Mouse (Mus musculus): ENCODE measurements around the gene Irf9.

Gene Irf9

DNA sequence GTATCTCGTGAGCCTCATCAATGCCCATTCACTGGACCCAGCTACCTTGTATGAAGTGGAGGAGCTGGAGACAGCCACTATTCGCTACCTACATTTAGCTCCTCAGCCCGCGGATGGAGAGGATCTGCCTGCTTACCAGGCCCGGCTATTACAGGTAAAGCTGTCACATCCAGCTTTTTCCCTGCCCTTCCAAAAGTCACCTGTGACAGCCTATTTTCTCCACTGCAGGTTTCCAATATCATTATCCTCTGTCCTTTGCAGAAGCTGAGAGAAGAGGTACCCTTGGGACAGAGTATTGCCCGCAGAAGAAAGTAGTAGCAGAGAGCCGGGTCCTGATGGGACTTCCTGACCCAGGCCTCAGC, at the start of gene Irf9:
Gene Irf9 (plus strand): TSS at position 301 of the 362 bp plus-strand sequence.
- in situ Hi-C loops (cut with MboI, MseI), result loop anchor here (5.0 kb wide), 1 partner anchor 34 kb away; the partner anchor contains the start of genes Gm49378 and Ipo4

DNA sequence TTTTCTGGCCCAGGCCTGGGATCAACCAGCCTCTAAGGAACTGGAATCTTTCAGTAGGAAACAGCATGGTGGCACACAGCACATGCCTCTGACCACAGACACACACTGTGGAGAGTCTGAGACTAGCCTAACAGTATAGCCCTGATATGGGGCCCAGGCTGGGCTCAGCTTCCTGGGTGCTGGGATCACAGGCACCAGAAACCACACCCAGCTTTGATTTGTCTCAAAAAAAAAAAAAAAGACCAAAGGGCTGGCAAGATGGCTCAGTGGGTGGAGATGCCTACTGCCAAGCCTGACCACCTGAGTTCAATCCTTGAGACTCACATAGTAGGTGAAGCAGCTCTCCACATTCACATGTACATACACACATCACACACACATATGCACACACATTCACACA, 48.7 kb upstream of the Irf9 start:
- in situ Hi-C loops (cut with MboI, MseI), result no loop called here

DNA sequence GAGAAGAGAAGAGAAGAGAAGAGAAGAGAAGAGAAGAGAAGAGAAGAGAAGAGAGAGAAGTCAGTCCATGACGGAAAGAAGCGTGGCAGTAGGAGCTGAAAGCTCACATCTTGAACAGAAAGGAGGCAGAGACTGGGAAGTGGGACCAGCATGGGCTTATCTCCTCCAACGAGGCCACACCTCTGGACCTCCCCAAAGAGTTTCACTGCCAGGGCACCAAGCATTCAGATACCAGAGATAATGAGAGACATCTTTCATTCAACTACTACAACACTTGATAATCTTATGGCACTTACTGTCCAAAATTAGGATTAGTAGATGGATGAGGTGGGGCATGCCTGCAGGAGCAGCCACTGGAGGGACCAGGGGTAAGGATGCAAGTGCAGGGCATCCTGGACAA, 47.6 kb upstream of the Irf9 start:
- in situ Hi-C loops (cut with MboI, MseI), result no loop called here

DNA sequence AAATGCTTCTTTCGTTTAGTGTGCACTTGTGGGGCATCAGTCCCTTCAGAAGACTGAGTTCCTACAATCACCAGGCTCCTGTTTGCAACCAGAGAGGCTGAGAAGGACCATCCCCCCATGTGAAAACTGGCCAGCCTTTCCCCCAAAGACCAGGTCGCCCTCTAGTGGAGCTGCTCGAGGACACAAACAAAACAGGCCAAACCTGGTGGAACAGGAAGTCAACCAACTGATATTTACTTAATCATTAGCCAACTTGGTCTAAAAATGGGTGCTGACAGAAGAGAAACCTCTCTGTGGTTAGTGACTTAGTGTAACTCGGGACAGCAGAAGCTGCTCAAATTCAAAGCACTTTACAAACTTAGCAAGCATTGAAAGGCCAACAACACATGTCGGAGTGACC, 46.4 kb upstream of the Irf9 start:
- in situ Hi-C loops (cut with MboI, MseI), result no loop called here

DNA sequence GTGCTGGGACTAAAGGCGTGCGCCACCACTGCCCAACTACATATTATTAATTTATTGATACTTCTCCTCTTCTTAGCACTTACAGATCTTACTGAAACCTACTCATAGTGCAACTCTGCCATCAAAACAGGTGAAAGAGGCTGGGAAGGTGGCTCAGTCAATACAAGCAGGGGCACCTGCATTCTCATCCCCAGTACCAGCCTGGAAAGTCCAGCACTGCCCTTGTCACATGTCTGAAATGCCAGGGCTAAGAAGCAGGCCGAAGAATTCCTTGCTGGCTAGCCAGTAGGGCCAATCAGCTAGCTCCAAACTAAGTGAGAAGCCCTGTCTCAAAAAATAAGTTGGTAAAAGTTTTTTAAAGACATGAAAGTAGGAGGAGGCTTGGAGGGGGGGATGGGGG, 45.8 kb upstream of the Irf9 start:
- in situ Hi-C loops (cut with MboI, MseI), result no loop called here

DNA sequence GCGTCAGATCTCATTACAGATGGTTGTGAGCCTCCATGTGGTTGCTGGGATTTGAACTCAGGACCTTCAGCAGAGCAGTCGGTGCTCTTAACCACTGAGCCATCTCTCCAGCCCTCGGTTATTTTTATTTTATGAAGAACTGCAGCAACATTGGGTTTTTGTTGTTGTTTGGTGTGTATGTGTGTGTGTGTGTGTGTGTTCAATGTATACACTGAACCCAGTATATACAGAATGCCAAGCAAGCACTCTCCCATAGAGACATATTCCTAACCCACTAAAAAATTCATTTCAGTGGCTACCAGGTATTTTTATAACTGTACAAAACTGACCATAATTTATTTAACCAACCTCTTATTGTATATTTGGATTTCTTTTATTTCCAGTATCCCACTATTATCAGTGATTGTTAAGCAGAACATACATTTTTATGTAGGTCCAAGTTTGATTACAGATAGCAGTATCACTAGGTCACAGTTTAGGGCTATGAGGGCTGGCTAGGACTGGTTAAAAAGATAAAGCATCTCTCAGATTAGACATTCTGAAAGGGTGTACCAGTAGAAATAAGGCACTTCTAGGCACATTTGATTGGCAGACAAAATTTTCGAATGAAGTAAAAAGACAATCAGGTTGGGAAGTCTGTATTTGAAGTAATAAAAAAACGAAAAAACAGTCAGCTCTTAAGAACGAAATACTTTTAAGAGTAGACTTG, 44.5 kb upstream of the Irf9 start:
- in situ Hi-C loops (cut with MboI, MseI), result no loop called here

DNA sequence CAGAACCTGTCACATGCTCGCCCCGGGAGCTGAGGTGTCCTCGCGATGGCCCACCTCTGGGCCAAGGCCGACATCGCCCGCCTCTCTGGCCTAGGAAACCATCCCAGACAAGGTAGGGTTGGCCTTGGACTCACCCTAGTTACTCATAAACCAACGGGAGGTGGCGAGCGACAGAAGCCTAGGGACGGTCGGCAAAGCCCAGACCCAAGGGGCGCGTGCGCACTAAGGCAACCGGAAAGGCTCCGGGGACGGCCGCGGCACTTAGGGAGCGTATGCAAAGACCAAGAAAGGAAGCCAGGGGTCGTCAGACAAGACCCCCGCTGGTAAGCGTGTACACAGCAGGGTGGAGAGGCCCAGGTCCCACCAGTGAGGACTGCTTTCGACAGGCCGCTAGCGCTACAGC, 43.6 kb upstream of the Irf9 start, which contains the start of gene Dcaf11:
Gene Dcaf11 (plus strand): TSS at position 208 of the 403 bp plus-strand sequence.
- in situ Hi-C loops (cut with MboI, MseI), result loop anchor here (10.0 kb wide), 2 partner anchors 65 to 185 kb away; partner anchors contain the start of genes Dhrs1 and Nop9

DNA sequence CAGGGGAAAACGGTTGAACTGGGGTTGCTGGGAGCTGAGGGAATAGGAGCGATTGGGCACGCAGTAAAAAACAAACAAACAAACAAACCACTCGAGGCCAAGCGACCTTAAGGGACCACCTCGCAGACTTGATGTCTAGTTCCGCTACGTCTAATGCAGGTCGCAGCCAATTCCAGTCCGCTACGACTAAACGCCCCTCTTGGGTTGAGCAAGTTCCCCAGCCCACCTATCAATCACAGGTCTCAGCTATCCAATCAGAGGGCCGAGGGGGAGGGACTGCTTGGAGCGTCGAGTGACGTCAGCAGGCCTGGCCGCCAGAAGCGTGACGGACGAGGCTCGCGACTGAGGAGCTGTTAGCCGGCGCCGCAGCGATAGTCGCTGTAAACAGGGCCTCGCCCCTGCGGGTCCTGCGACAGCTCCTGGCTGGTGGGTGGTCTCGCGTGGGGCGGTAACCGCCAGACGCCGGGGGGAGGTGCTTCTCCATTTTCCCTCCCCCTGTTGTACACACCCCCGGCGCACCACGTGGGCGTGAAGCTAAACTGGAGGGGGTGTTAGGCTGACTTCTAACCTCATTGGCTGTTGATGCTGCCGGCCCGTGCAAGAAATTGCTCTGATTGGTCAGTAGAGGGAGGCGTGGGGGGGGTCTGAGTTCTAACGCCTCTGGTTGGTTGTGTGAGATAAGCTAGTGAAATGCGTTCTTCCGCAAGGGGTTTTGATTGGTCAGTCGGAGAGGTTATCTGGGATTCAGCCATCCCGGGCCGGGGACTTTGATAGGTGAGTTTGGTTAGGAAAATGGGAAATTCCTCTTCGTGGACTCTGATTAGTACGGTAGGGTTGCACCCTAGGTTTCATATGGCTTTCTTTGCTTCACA, 42.9 kb upstream of the Irf9 start, which contains the start of gene A730061H03Rik:
Gene A730061H03Rik (minus strand): TSS at position 205 of the 872 bp plus-strand sequence.
- in situ Hi-C loops (cut with MboI, MseI), result loop anchor here (10.0 kb wide), 2 partner anchors 64 to 184 kb away; partner anchors contain the start of genes Dhrs1 and Nop9

DNA sequence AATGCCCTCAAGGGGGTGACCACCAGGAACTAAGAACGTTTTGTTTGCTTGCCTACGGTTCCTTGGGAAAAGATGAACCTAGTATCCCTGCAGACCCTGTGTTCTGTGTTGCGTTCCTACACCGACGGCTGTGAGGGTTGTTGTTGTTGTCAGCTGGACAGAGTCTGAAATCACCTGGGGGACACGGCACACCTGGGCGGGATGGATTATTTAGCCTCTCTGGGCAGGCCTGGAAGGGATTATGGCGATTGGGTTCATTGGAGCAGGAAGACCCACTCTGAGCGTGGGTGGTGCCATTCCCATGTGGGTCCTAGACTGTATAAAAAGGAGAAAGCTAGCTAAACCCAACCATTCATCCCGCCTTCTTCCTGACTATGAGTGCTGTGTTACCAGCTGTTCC, 41.5 kb upstream of the Irf9 start:
- in situ Hi-C loops (cut with MboI, MseI), result loop anchor here (10.0 kb wide), 2 partner anchors 63 to 183 kb away; partner anchors contain the start of genes Dhrs1 and Nop9

DNA sequence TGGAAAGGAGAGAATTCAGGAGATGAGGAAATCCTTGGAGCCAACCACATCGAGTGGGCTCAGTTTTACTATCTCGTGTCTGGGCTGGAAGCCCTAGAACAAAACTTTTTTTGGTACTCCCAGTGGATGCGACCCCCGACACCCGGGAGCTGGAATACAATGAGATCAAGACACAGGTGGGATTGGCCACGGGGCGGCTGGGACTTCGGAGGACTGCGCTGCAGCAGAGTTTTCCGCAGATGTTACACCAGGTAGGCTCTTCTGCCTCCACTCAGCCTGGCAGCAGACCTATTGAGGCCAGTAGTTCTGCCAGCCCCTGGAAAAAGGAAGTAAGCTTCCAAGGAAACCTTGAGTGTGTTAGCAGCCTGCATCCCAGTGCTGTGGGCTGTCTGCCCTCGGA, 40.1 kb upstream of the Irf9 start:
- in situ Hi-C loops (cut with MboI, MseI), result loop anchor here (10.0 kb wide), 2 partner anchors 62 to 182 kb away; partner anchors contain the start of genes Dhrs1 and Nop9

DNA sequence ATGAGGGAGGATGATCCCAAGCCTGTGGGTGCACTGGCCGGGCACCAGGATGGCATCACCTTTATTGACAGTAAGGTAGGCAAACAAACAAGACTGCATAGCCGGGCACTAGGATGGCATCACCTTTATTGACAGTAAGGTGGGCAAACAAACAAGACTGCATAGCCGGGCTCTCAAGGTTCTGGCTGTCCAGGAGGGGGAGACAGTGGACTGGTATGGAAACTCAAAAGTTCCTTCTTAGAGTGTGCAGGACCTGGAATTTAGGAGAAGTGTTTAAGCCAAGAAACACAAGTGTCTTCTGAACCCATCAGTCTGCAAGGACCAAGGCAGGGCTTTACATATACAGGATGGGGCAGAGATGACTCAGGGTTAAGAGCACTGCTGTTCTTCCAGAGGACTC, 37.6 kb upstream of the Irf9 start:
- in situ Hi-C loops (cut with MboI, MseI), result loop anchor here (10.0 kb wide), 2 partner anchors 59 to 179 kb away; partner anchors contain the start of genes Dhrs1 and Nop9

DNA sequence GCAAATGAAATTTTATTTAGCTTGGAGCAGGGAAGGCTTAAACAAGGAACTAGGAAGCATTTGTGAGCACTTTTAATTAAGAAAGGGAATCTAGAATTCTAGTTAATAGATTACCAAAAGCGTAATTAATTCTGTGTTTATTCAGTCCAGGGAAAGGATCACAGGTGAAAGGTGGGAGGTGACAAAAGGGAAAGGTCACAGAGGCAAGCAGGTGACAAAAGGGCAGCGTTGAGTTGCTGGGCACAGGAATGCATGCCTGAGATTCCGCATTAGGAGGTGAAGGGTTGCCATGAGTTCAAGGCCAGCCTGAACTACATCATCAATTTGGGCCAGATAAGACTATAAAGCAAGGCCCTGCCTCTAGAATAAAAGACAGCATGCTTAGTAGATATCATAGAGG, 35.9 kb upstream of the Irf9 start:
- in situ Hi-C loops (cut with MboI, MseI), result loop anchor here (10.0 kb wide), 2 partner anchors 57 to 177 kb away; partner anchors contain the start of genes Dhrs1 and Nop9

DNA sequence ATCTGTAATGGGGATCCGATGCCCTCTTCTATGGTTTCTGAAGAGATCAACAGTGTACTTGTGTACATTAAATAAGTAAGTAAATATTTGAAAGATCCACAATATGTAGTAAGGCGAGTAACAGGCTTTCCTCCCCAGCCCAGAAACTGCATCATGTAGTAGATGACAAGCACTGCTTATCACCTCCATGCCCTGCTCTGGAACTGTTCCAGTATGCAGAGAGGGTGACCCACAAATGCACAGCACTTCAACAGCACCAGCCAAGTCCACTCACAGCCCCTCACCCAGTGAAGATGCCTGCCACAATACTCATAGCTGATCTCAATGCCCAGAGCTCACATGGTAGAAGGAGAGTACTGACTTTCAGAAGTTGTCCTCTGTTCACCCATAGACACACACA, 32.8 kb upstream of the Irf9 start:
- in situ Hi-C loops (cut with MboI, MseI), result no loop called here

DNA sequence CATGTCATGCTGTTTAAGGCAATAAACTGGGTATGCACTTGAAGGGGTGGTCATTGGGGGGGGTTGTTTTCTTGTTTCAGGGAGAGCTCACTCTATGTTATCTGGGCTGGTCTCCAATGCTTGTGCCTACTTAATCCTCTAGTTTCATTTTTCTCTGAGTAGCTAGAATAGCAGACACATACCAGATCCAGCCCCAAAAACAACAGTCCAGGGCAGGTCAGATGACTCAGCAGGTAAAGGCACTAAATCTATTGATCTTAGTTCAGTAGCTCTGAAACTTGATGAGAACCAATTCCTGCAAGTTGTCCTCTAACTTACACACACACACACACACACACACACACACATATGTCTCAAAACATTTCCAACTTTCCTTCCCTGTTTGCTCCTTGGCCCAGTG, 31.6 kb upstream of the Irf9 start:
- in situ Hi-C loops (cut with MboI, MseI), result no loop called here

DNA sequence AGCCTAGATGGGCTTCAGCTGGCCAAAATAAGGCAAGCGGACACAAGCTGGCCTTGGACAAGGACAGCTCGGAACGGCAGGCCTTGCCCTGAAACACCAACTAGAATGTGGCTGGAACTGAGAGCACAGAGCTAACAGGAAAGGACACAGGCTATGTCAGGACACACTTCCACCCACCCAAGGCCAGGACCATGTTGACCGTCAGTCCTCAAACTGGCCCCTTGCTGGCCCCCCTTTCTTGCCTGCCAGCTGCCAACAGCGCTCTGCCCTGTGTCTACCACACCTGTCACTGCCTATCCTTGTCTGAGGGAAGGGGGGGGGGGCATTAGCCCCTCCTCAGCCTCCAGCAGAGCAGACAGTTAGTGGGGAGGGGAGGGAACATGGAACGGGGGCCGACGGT, 28.1 kb upstream of the Irf9 start, which contains the start of gene Fitm1:
Gene Fitm1 (plus strand): TSS at position 316 of the 400 bp plus-strand sequence.
- in situ Hi-C loops (cut with MboI, MseI), result no loop called here

DNA sequence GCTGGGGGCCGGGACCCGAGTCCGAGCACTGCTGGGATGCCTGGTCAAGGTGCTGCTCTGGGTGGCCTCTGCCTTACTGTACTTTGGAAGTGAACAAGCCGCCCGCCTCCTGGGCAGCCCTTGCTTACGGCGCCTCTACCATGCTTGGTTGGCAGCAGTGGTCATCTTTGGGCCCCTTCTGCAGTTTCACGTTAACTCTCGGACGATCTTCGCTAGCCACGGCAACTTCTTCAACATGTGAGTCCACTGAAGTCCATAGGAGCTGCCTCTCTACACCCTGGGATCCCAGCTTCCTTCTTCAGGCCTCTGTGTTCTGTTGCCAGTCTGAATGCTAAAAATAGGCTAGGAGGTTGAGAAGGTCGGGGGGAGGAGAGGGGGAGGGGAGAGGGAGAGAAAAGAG, 27.7 kb upstream of the Irf9 start:
- in situ Hi-C loops (cut with MboI, MseI), result no loop called here

DNA sequence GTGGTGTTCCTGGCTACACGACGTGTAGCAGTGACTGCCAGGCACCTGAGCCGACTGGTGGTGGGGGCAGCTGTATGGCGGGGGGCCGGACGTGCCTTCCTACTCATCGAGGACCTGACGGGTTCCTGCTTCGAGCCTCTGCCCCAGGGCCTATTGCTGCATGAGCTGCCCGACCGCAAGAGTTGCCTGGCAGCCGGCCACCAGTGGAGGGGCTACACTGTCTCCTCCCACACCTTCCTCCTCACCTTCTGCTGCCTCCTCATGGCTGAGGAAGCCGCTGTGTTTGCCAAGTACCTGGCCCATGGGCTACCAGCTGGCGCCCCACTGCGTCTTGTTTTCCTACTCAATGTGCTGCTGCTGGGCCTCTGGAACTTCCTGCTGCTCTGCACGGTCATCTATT, 27.0 kb upstream of the Irf9 start:
- in situ Hi-C loops (cut with MboI, MseI), result no loop called here

DNA sequence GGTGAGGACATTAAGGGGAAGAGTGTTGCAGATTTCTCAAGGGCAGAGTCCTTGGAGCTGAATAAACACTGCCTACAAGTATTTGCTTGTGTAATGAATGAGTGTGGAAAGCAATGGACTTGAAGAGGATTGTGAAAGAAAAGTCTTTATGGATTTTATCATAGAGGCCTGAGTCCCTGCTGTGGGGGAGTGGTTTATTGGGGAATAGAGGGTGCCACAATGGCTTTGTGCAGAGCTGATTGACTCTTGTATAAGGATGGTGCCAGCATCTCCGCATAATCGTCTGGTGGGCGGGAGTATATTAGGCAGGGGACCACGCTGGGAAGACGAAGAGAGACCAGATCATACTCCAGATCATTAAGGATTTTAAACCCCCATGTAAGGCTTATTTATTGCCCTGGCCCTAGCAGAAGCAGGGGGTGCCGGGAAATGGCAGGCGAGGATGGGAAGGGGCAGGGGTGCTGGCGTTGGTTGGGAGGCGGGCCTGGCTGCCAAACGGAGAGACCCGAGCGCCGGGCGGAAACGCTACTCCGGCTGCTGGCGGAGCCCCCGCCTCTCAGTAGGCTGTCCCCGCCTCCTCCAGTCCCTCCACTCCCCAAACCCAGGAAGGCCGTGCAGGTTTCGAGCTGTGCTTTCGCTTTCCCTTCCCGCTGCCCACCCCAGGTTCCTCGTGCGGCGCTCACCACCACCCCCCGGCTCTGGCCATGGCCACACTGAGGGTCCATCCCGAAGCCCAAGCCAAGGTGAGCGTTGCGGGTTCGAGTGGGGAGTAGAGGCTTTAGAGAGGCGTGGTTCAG, 25.3 kb upstream of the Irf9 start, which contains the start of gene Psme1:
Gene Psme1 (plus strand): TSS at position 253 of the 797 bp plus-strand sequence.
- in situ Hi-C loops (cut with MboI, MseI), result no loop called here

DNA sequence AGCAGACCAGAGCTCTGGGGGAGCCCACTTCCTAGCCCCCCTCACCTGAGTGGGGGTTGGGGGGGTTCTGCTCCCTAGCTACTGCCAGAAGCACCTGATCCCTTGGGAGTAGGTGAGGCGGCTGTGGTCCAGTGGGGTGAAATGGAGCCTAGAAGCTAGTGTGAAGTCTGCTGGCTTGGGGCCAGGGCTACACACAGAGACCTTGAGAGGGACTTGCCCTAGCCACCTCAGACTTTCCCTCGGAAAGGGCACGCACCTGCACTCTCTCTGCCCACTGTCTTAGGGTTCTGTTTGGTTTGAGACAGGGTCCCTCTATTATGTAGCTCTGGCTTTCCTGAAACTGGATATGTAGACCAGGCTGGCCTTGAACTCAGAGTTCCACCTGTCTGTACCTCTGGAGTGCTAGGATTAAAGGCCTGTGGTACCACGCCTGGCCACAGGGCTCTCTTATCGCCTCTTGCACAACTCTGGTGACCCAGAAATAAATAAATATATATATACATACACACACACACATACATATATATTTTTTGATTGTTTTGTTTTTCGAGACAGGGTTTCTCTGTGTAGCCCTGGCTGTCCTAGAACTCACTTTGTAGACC, 24.6 kb upstream of the Irf9 start:
- in situ Hi-C loops (cut with MboI, MseI), result no loop called here
